Mouse (Mus musculus) heart, adult 2 months (tissue): ENCODE data around the gene Hs3st1. TPM values are rescaled to one million over a fixed set of nuclear protein-coding genes. Genes with fewer than 3 reads are reported as not detected.
"Not testable (repeated sequence)": the region's sequence is repeated elsewhere in the genome, so short reads cannot be mapped to it uniquely, and the experiment has no call there.

Experiments
- DNase-seq, 2 experiments: peaks; one replicate each; pipeline ENCODE4 v3.0.0; 2021
- H3K27ac ChIP-seq: fragments of 200-600 bp; 2 replicates; pipeline ENCODE4 v1.8.1; 2022
- H3K27me3 ChIP-seq: fragments of 200-500 bp; 2 replicates; pipeline ENCODE4 v1.6.1; 2012; ENCODE audit warnings: mild to moderate bottlenecking, low read length, inconsistent platforms, mixed read lengths; ENCODE audit not compliant: control insufficient read depth, insufficient read depth
- H3K36me3 ChIP-seq: fragments of 200-500 bp; 2 replicates; pipeline ENCODE4 v1.6.1; 2012; ENCODE audit warnings: low read length, inconsistent platforms; ENCODE audit not compliant: control insufficient read depth, insufficient read depth
- H3K4me1 ChIP-seq: fragments of 200-500 bp; 2 replicates; pipeline ENCODE4 v1.6.1; 2011; ENCODE audit warnings: low read length; ENCODE audit not compliant: control insufficient read depth, insufficient read depth
- H3K4me3 ChIP-seq: fragments of 200-600 bp; 2 replicates; pipeline ENCODE4 v1.8.1; 2022
- H3K79me2 ChIP-seq: fragments of 200-500 bp; replicated peaks from 2 replicates; pipeline ENCODE4 v1.6.1; 2012; ENCODE audit warnings: mild to moderate bottlenecking, inconsistent platforms, low read length, moderate library complexity, mixed read lengths; ENCODE audit not compliant: control insufficient read depth, insufficient read depth
- H3K9ac ChIP-seq: fragments of 200-500 bp; 2 replicates; pipeline ENCODE4 v1.6.1; 2012; ENCODE audit warnings: low read depth, mild to moderate bottlenecking, control low read depth, inconsistent platforms, low read length, mixed read lengths
- CTCF ChIP-seq: fragments of 200-600 bp; IDR thresholded peaks from 2 replicates; pipeline ENCODE4 v1.8.1; 2022; ENCODE audit warnings: antibody characterized with exemption, mild to moderate bottlenecking, moderate library complexity
- EP300 ChIP-seq: fragments of 200-500 bp; IDR thresholded peaks from 2 replicates; pipeline ENCODE4 v1.6.1; 2011; ENCODE audit warnings: low read depth, low read length, control low read depth; ENCODE audit not compliant: insufficient read depth
- POLR2A ChIP-seq: fragments of 200-500 bp; IDR thresholded peaks from 2 replicates; pipeline ENCODE4 v1.6.1; 2011; ENCODE audit warnings: mild to moderate bottlenecking, low read depth, low read length, control low read depth; ENCODE audit not compliant: insufficient read depth
- WGBS: fragments of 180-500 bp; shearing (Covaris S2); methylation state at CpG from one replicate; pipeline ENCODE4 v1.1.7; 2018; 5-methylcytosine and 5-hydroxymethylcytosine counted together
- intact Hi-C: fragments of 180-260 bp; cut with DNase I; formaldehyde crosslinking; loops from one replicate; pipeline ENCODE4 v1.15.1; 2025
- long read RNA-seq: library from polyadenylated mRNA; stranded (forward); transcript quantifications from one replicate; pipeline ENCODE4 v2.0.0, GENCODE M21; 2021
- polyA plus RNA-seq: library from polyadenylated mRNA; depleted of rRNA; stranded (reverse); fragments of >200 nt; gene quantifications from 2 replicates; pipeline ENCODE4 v1.2.3, GENCODE M21; 2012; rRNA removed
- total RNA-seq, 2 experiments: library from RNA; stranded (reverse); gene quantifications; 2 replicates each; pipeline ENCODE4 v1.2.3; 2021

Hs3st1 gene
- total RNA-seq (1 to 10 TPM; 4.3 to 7.5 TPM), polyA plus RNA-seq (12.7 and 13.3 TPM in 2 replicates)
- long read RNA-seq, transcript Hs3st1-201 (2 exons, 1,684 nt): major isoform, 5 of 5 reads
- long read RNA-seq, partial matches to known transcripts: 0 of 5 reads
- long read RNA-seq, other reads (novel, unspliced or antisense): 0 of 5 reads

GRCm38 (mm10) chr5:39755375-39755774 is at the start of gene Hs3st1:
Hs3st1 (minus strand) TSS chr5:39755475.
- H3K4me1 ChIP-seq, H3K27me3 ChIP-seq, H3K9ac ChIP-seq, H3K36me3 ChIP-seq, DNase-seq, H3K27ac ChIP-seq, H3K79me2 ChIP-seq, H3K4me3 ChIP-seq: not testable (repeated sequence)
- intact Hi-C loops: loop anchor here (5.0 kb wide), 1 partner anchor 87 kb away; no protein-coding TSS in a partner anchor
- WGBS: 90% methylated on average over 15 of the region's 15 CpGs

GRCm38 (mm10) chr5:39804663-39805062 is 49.4 kb upstream of the Hs3st1 start:
- Histone ChIP-seq H3K4me1 (no peaks in the 10 kb centered on the region), H3K4me3 (no peak overlapping the region), H3K27ac (no peak overlapping the region), H3K27me3 (no peaks in the 10 kb centered on the region), H3K36me3 (no peaks in the 10 kb centered on the region), H3K9ac (no peak overlapping the region), H3K79me2 (no peaks in the 10 kb centered on the region)
- no peak for DNase-seq
- intact Hi-C loops: no loop called here
- WGBS: 88% methylated on average over 5 of the region's 5 CpGs
- no peak for TF ChIP-seq CTCF
- no peak for TF ChIP-seq EP300
- TF ChIP-seq POLR2A: no peak

GRCm38 (mm10) chr5:39803941-39804340 is 48.7 kb upstream of the Hs3st1 start:
- TF ChIP-seq EP300: no peak
- TF ChIP-seq CTCF: no peak
- TF ChIP-seq POLR2A: no peak
- intact Hi-C loops: no loop called here
- Histone ChIP-seq H3K27ac (no peak overlapping the region), H3K9ac (no peak overlapping the region), H3K4me1 (no peaks in the 10 kb centered on the region), H3K27me3 (no peaks in the 10 kb centered on the region), H3K4me3 (no peak overlapping the region), H3K36me3 (no peaks in the 10 kb centered on the region), H3K79me2 (no peaks in the 10 kb centered on the region)
- DNase-seq: no peak
- WGBS: 56% methylated on average over 3 of the region's 3 CpGs

GRCm38 (mm10) chr5:39803457-39803856 is 48.2 kb upstream of the Hs3st1 start:
- H3K4me1 ChIP-seq: no peaks in the 10 kb centered on the region
- H3K36me3 ChIP-seq: no peaks in the 10 kb centered on the region
- no peak overlapping the region for H3K27ac ChIP-seq
- no peak for DNase-seq
- H3K79me2 ChIP-seq: no peaks in the 10 kb centered on the region
- TF ChIP-seq EP300 (no peak), POLR2A (no peak), CTCF (no peak)
- 61% methylated on average over 3 of the region's 3 CpGs for WGBS
- H3K9ac ChIP-seq: no peak overlapping the region
- H3K27me3 ChIP-seq: no peaks in the 10 kb centered on the region
- H3K4me3 ChIP-seq: no peak overlapping the region
- intact Hi-C loops: no loop called here

- intact Hi-C loops: no loop called here
- no peak for DNase-seq
- WGBS: 60% methylated on average over 3 of the region's 3 CpGs
- no peak for TF ChIP-seq CTCF
- TF ChIP-seq POLR2A: no peak
- TF ChIP-seq EP300: no peak
- H3K4me3 ChIP-seq: no peak overlapping the region
- no peak overlapping the region for H3K9ac ChIP-seq
- H3K36me3 ChIP-seq: no peaks in the 10 kb centered on the region
- H3K4me1 ChIP-seq: no peaks in the 10 kb centered on the region
- H3K79me2 ChIP-seq: no peaks in the 10 kb centered on the region
- no peaks in the 10 kb centered on the region for H3K27me3 ChIP-seq
- H3K27ac ChIP-seq: no peak overlapping the region
Observed at GRCm38 (mm10) chr5:39802110-39802509, 46.8 kb upstream of the Hs3st1 start.

- H3K4me3 ChIP-seq: no peak overlapping the region
- intact Hi-C loops: no loop called here
- no peak overlapping the region for H3K27ac ChIP-seq
- no peaks in the 10 kb centered on the region for H3K27me3 ChIP-seq
- 50% methylated on average over 7 of the region's 7 CpGs for WGBS
- no peaks in the 10 kb centered on the region for H3K4me1 ChIP-seq
- no peak for DNase-seq
- H3K9ac ChIP-seq: no peak overlapping the region
- no peak for TF ChIP-seq EP300
- TF ChIP-seq CTCF: no peak
- no peak for TF ChIP-seq POLR2A
- no peaks in the 10 kb centered on the region for H3K36me3 ChIP-seq
- no peaks in the 10 kb centered on the region for H3K79me2 ChIP-seq
Observed at GRCm38 (mm10) chr5:39777094-39777710, 21.9 kb upstream of the Hs3st1 start.
